Mouse (Mus musculus): ENCODE measurements around the gene Igf1r. TPM values are rescaled to one million over a fixed set of nuclear protein-coding genes. Genes with fewer than 3 reads are reported as not detected.

Gene Igf1r
- polyA plus RNA-seq, 1 experiment = 9.8 TPM

DNA sequence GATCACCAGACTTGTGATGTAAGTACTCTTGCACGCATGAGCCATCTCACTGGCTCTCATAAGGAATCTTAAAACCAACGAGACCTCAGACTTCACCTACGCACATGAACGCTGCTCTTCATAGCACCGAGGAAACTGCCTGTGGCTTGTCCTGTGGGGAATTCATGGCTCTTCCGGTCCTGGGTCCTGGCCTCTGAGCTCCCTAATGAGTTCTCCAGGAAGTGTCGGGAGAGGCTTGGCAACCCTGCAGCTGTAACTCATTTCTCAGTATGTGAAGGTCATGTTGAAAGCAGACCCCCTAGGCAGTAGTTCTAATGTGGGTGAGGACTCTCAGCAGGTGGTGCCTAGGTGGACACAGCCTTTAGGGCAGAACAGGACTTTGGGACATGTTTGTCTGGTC lies 229.4 kb downstream of the Igf1r start:
- Histone ChIP-seq H3K4me3 (ENCODE audit: insufficient read depth, poor library complexity, severe bottlenecking) (no peak overlapping the region), H3K79me3 (ENCODE audit: low read depth) (no peaks in the 10 kb centered on the region), H3ac (ENCODE audit: control insufficient read depth, insufficient read length, low read depth) (no peak overlapping the region), H3K79me2 (ENCODE audit: control insufficient read depth, insufficient read depth) (no peaks in the 10 kb centered on the region), H3K27me3 (ENCODE audit: control insufficient read depth, insufficient read depth, insufficient read length) (no peaks in the 10 kb centered on the region), H3K36me3 (ENCODE audit: control insufficient read depth, insufficient read depth) (peaks cover 3% of the 10 kb centered on the region)
- TF ChIP-seq USF1 (IDR thresholded peaks at IDR 0.05; ENCODE audit: low read depth) (no peak), CTCF (IDR thresholded peaks at IDR 0.05; ENCODE audit: control insufficient read depth, insufficient read depth, insufficient read length) (no peak), MYOG (IDR thresholded peaks at IDR 0.05; ENCODE audit: control insufficient read depth, extremely low read depth, insufficient read length) (no peak), FOSL1 (IDR thresholded peaks at IDR 0.05; ENCODE audit: insufficient read depth, low read length, poor library complexity, severe bottlenecking) (no peak)

DNA sequence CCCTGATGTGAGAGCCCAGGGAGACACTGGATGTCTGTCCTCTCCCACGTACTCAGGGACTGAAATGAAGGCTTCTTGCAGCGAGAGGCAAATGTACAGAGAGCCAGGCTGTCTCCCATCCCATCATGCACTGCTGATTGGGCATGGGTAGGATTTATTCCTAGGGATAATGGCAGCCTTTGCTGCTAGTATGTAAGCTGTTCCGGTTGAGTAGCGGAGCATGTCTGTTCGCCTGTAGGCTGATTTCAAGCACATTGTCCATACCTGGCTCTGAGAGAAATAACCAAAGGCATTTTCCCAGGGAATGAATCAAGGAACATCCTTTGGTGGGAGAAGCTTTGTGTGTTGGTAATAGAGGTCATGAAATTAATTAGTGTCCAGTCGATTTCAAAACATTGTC lies 230.1 kb downstream of the Igf1r start:
- TF ChIP-seq FOSL1 (IDR thresholded peaks at IDR 0.05; ENCODE audit: insufficient read depth, low read length, poor library complexity, severe bottlenecking) (no peak), USF1 (IDR thresholded peaks at IDR 0.05; ENCODE audit: low read depth) (no peak), CTCF (IDR thresholded peaks at IDR 0.05; ENCODE audit: control insufficient read depth, insufficient read depth, insufficient read length) (no peak), MYOG (IDR thresholded peaks at IDR 0.05; ENCODE audit: control insufficient read depth, extremely low read depth, insufficient read length) (no peak), MYOD1 (IDR thresholded peaks at IDR 0.05; ENCODE audit: control insufficient read depth, insufficient read length, low read depth) (no peak), CEBPB (IDR thresholded peaks at IDR 0.05; ENCODE audit: low read depth) (no peak), MAX (IDR thresholded peaks at IDR 0.05) (no peak)
- Histone ChIP-seq H3K27me3 (ENCODE audit: control insufficient read depth, insufficient read depth, insufficient read length) (no peaks in the 10 kb centered on the region), H3K79me2 (ENCODE audit: control insufficient read depth, insufficient read depth) (no peaks in the 10 kb centered on the region), H3K36me3 (ENCODE audit: control insufficient read depth, insufficient read depth) (peaks cover 6% of the 10 kb centered on the region), H3ac (ENCODE audit: control insufficient read depth, insufficient read length, low read depth) (no peak overlapping the region), H3K79me3 (ENCODE audit: low read depth) (no peaks in the 10 kb centered on the region), H3K4me3 (ENCODE audit: insufficient read depth, poor library complexity, severe bottlenecking) (no peak overlapping the region)

DNA sequence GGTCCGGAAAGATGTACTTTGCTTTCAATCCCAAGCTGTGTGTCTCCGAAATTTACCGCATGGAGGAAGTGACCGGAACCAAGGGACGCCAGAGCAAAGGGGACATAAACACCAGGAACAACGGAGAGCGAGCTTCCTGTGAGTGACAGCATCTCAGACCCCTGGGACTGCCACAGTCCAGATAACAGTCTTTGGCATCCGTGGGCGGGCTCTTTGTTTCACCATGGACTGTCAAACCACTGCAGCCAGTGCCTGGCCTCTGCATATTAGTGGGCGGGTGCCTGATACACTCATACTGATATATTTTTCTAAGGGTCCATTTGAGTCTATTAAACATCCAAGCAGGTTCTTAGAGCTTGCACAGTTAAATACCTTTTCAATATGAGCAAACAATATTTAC lies 230.8 kb downstream of the Igf1r start:
- H3K79me2 ChIP-seq (ENCODE audit: control insufficient read depth, insufficient read depth) = no peaks in the 10 kb centered on the region
- peaks cover 6% of the 10 kb centered on the region for H3K36me3 ChIP-seq (ENCODE audit: control insufficient read depth, insufficient read depth)
- H3K27me3 ChIP-seq (ENCODE audit: control insufficient read depth, insufficient read depth, insufficient read length) = no peaks in the 10 kb centered on the region
- H3K79me3 ChIP-seq (ENCODE audit: low read depth) = no peaks in the 10 kb centered on the region
- no peak overlapping the region for H3K4me3 ChIP-seq (ENCODE audit: insufficient read depth, poor library complexity, severe bottlenecking)
- H3ac ChIP-seq (ENCODE audit: control insufficient read depth, insufficient read length, low read depth) = no peak overlapping the region
- TF ChIP-seq MAX (IDR thresholded peaks at IDR 0.05) (no peak), CTCF (IDR thresholded peaks at IDR 0.05; ENCODE audit: control insufficient read depth, insufficient read depth, insufficient read length) (no peak), MYOD1 (IDR thresholded peaks at IDR 0.05; ENCODE audit: control insufficient read depth, insufficient read length, low read depth) (no peak), FOSL1 (IDR thresholded peaks at IDR 0.05; ENCODE audit: insufficient read depth, low read length, poor library complexity, severe bottlenecking) (no peak), USF1 (IDR thresholded peaks at IDR 0.05; ENCODE audit: low read depth) (no peak), MYOG (IDR thresholded peaks at IDR 0.05; ENCODE audit: control insufficient read depth, extremely low read depth, insufficient read length) (no peak), CEBPB (IDR thresholded peaks at IDR 0.05; ENCODE audit: low read depth) (no peak)

DNA sequence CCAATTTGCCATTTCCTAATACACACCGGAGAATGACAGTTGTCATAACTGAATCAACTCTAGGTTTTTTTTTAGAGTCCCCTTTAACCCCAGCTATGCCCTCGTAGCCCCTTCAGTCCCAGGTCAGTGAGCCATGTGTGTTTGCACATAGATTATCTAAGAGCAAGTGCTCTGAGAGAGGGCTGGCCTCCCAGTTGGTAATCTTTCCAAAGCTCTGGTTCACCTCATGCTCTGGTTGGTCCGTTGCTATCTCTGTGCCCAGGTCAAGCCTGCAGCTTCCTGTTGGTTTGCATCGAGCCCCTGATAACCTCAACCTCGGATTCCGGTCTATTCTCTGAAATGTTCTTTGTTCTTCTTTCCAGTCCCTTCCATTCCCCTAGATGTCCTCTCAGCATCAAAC lies 236.6 kb downstream of the Igf1r start:
- TF ChIP-seq MYOD1 (IDR thresholded peaks at IDR 0.05; ENCODE audit: control insufficient read depth, insufficient read length, low read depth) (no peak), MAX (IDR thresholded peaks at IDR 0.05) (no peak), USF1 (IDR thresholded peaks at IDR 0.05; ENCODE audit: low read depth) (no peak), CEBPB (IDR thresholded peaks at IDR 0.05; ENCODE audit: low read depth) (no peak), CTCF (IDR thresholded peaks at IDR 0.05; ENCODE audit: control insufficient read depth, insufficient read depth, insufficient read length) (no peak), MYOG (IDR thresholded peaks at IDR 0.05; ENCODE audit: control insufficient read depth, extremely low read depth, insufficient read length) (no peak), FOSL1 (IDR thresholded peaks at IDR 0.05; ENCODE audit: insufficient read depth, low read length, poor library complexity, severe bottlenecking) (no peak)
- H3K79me3 ChIP-seq (ENCODE audit: low read depth) = no peaks in the 10 kb centered on the region

DNA sequence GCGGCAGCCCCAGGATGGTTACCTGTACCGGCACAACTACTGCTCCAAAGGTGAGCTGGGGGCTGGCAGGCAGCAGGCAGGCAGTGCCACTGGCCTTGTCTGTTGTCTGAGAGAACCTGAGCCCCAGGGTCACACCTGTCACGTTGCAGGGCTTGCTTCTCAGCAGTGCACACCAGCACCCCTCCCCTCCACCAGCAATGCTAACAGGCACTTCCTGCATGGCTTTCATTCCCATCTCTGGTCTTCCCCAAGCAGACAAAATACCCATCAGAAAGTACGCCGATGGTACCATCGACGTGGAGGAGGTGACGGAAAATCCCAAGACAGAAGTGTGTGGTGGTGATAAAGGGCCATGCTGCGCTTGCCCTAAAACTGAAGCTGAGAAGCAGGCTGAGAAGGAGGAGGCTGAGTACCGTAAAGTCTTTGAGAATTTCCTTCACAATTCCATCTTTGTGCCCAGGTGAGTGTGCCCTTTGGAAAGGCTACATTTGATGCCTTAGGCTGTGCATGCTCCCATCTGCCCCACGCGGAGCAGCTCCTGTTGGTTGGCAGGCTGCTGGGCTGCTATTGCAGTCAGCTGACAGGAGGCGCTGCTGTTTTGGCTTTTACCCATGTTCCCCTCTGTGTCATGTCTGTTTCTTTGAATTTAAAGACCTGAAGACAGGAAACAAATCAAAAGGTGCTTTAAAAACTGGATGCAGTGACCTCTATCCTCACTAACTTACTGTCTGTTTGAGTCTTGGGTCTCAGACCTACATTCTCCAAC lies 237.2 kb downstream of the Igf1r start:
- no peaks in the 10 kb centered on the region for H3K79me2 ChIP-seq (ENCODE audit: control insufficient read depth, insufficient read depth)
- no peak for TF ChIP-seq MYOD1 (IDR thresholded peaks at IDR 0.05; ENCODE audit: control insufficient read depth, insufficient read length, low read depth)
- no peak for TF ChIP-seq MYOG (IDR thresholded peaks at IDR 0.05; ENCODE audit: control insufficient read depth, extremely low read depth, insufficient read length)
- TF ChIP-seq CEBPB (IDR thresholded peaks at IDR 0.05; ENCODE audit: low read depth) = no peak
- no peak for TF ChIP-seq MAX (IDR thresholded peaks at IDR 0.05)
- TF ChIP-seq FOSL1 (IDR thresholded peaks at IDR 0.05; ENCODE audit: insufficient read depth, low read length, poor library complexity, severe bottlenecking) = no peak
- no peak for TF ChIP-seq CTCF (IDR thresholded peaks at IDR 0.05; ENCODE audit: control insufficient read depth, insufficient read depth, insufficient read length)
- TF ChIP-seq USF1 (IDR thresholded peaks at IDR 0.05; ENCODE audit: low read depth) = no peak
- H3K36me3 ChIP-seq (ENCODE audit: control insufficient read depth, insufficient read depth) = peaks cover 25% of the 10 kb centered on the region
- H3ac ChIP-seq (ENCODE audit: control insufficient read depth, insufficient read length, low read depth) = no peak overlapping the region
- no peak overlapping the region for H3K4me3 ChIP-seq (ENCODE audit: insufficient read depth, poor library complexity, severe bottlenecking)
- no peaks in the 10 kb centered on the region for H3K27me3 ChIP-seq (ENCODE audit: control insufficient read depth, insufficient read depth, insufficient read length)
- H3K79me3 ChIP-seq (ENCODE audit: low read depth) = no peaks in the 10 kb centered on the region

More for the DNA sequence above, 236.6 kb downstream of the Igf1r start:
- H3K79me2 ChIP-seq (ENCODE audit: control insufficient read depth, insufficient read depth) = no peaks in the 10 kb centered on the region
- no peak overlapping the region for H3ac ChIP-seq (ENCODE audit: control insufficient read depth, insufficient read length, low read depth)
- peaks cover 26% of the 10 kb centered on the region for H3K36me3 ChIP-seq (ENCODE audit: control insufficient read depth, insufficient read depth)
- no peaks in the 10 kb centered on the region for H3K27me3 ChIP-seq (ENCODE audit: control insufficient read depth, insufficient read depth, insufficient read length)
- H3K4me3 ChIP-seq (ENCODE audit: insufficient read depth, poor library complexity, severe bottlenecking) = no peak overlapping the region
